Mouse (Mus musculus): Measurements from ENCODE around the gene Sorcs1. TPM values are rescaled to one million over a fixed set of nuclear protein-coding genes. Genes with fewer than 3 reads are reported as not detected.

Gene Sorcs1
- polyA plus RNA-seq, 1 experiment from 2014 or later, result 3.2 TPM

DNA sequence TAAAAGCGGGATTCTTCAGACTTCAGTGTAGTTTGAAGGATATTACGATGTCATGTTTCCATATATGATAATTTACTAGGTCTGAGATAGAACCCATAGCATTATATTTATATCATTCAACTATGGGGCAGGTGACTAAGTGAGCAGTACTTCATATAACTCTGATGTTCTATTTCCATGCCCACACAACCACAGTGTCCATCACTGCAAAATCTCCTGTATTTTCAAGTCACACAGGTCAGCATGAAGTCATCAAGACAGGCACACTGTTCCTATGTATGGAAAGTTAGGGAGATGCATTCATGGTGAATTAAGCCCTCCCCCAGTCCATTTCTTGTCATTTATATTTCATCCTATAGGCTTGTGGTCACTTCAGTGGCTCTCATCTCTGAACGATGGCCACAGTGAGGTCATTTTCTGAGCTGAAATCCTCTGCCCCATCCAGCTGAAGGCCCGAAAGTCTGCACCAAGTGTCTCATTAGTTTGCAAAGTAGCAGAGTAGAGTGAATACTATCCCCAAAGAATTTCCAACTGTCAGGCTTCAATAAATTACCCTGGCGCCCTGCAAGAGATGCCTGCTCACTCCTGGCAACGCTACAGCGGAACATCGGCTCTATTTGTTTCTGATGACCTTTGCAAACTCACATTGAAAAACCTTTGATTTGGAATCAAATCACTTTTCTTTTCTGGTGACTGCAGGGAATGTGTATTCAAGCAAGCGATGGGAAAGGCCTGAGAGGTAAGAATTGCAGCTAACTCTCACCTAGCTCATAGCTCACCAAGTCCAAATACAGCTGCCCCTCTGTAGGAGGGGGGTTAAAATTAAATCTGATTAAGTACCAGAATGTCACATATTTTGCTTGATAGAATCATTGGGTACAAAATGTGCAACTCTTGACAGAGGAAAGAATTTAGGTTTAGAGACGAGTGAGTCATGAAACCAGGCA, 492.4 kb downstream of the Sorcs1 start:
- Histone ChIP-seq H3K9ac (no peak overlapping the region), H3K4me1 (no peaks in the 10 kb centered on the region), H3K27ac (no peak overlapping the region), H3K4me3 (no peak overlapping the region), H3K36me3 (no peaks in the 10 kb centered on the region), H3K9me3 (no peaks in the 10 kb centered on the region), H3K27me3 (no peaks in the 10 kb centered on the region; the same call in 1 of the 2 replicates), H3K4me2 (replicated peaks) (no peak overlapping the region)
- ATAC-seq (ENCODE audit: insufficient number of reproducible peaks, insufficient read depth, low FRiP score, low TSS enrichment), result no peak
- WGBS, result 79% methylated on average over 10 of the region's 10 CpGs

DNA sequence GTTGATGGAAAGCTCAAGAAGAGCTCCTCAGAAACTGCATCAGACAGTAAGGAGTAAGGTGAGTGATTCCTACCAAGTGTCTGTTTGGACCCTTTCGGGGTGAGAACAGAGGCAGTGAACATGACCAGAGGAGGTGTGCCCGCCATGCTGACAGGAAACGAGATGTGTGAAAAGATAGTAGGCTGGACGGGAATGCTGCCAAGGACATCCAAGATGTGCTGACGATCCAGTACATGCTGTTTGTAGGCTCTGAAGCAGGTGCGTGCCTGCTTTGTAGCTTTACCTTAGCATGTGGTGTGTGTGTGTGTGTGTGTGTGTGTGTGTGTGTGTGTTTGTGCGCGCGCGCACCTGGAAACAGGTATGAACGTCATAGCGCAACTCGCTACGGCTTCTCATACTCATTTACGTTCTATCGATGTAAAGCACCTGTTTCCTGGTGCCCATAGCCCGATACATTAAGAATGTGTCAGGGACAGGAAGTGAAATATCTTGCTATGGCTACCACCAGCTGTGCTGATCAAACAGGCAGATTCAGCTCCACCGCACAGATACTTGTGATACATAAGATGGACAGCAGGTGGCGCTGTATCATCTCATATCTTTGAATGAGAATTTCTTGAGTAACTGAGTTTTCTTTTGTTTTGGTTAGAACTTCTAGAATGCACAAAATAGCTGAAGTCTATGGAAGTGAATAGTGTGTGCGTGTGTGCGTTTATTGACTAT, 493.4 kb downstream of the Sorcs1 start:
- no peaks in the 10 kb centered on the region; the same call in 1 of the 2 replicates for H3K27me3 ChIP-seq
- H3K9me3 ChIP-seq, result no peaks in the 10 kb centered on the region
- no peaks in the 10 kb centered on the region for H3K36me3 ChIP-seq
- 59% methylated on average over 21 of the region's 21 CpGs for WGBS
- H3K9ac ChIP-seq, result no peak overlapping the region
- no peaks in the 10 kb centered on the region for H3K4me1 ChIP-seq
- no peak overlapping the region for H3K4me2 ChIP-seq (replicated peaks)
- ATAC-seq (ENCODE audit: insufficient number of reproducible peaks, insufficient read depth, low FRiP score, low TSS enrichment), result no peak
- no peak overlapping the region for H3K4me3 ChIP-seq
- H3K27ac ChIP-seq, result no peak overlapping the region

DNA sequence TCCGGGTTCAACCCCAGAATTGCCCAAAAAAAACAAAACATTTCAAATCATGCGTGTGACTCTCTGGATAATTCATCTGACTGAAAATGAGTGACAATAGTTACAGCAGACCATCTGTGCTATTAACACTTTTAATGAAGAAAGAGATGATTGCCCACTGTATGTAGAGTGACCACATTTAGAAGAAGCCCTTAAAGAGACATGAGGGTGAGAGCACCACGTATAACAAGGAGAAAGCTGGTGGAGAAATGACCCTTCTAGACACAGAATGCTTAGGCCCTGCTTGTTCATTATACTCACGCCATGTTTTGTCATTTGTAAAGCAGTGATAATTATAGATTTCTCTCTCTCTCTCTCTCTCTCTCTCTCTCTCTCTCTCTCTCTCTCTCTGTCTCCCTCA, 499.6 kb downstream of the Sorcs1 start:
- H3K9ac ChIP-seq, result no peak overlapping the region
- H3K4me3 ChIP-seq, result no peak overlapping the region
- WGBS, result 76% methylated on average over 4 of the region's 4 CpGs
- H3K27ac ChIP-seq, result no peak overlapping the region
- no peaks in the 10 kb centered on the region for H3K36me3 ChIP-seq
- H3K4me1 ChIP-seq, result no peaks in the 10 kb centered on the region
- no peak for ATAC-seq (ENCODE audit: insufficient number of reproducible peaks, insufficient read depth, low FRiP score, low TSS enrichment)
- no peaks in the 10 kb centered on the region; the same call in 1 of the 2 replicates for H3K27me3 ChIP-seq
- H3K9me3 ChIP-seq, result no peaks in the 10 kb centered on the region
- H3K4me2 ChIP-seq (replicated peaks), result no peak overlapping the region

DNA sequence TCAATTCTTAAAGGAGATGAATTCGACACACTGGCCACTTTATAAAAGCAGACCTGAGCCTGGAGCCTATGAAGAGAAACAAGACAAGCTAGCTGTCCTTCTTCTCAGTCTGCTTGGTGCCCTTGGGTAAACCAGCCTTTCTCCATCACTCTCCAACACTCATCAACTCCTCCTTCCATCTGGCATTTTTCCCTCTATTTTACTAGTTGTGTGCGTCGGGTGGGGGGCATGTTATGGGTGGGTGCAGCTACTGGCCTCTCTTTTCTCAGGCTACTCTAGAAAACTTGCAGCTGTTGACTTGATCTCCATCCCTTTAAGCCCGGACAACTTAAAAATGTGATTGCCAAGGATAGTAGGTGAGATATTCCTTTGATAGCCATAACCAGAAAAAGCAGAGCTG, 500.3 kb downstream of the Sorcs1 start:
- WGBS, result 90% methylated on average over 4 of the region's 4 CpGs
- H3K36me3 ChIP-seq, result no peaks in the 10 kb centered on the region
- ATAC-seq (ENCODE audit: insufficient number of reproducible peaks, insufficient read depth, low FRiP score, low TSS enrichment), result no peak
- no peaks in the 10 kb centered on the region for H3K9me3 ChIP-seq
- H3K27me3 ChIP-seq, result no peaks in the 10 kb centered on the region
- no peaks in the 10 kb centered on the region for H3K4me1 ChIP-seq
- no peak overlapping the region for H3K9ac ChIP-seq
- H3K4me3 ChIP-seq, result no peak overlapping the region
- no peak overlapping the region for H3K27ac ChIP-seq
- no peak overlapping the region for H3K4me2 ChIP-seq (replicated peaks)

DNA sequence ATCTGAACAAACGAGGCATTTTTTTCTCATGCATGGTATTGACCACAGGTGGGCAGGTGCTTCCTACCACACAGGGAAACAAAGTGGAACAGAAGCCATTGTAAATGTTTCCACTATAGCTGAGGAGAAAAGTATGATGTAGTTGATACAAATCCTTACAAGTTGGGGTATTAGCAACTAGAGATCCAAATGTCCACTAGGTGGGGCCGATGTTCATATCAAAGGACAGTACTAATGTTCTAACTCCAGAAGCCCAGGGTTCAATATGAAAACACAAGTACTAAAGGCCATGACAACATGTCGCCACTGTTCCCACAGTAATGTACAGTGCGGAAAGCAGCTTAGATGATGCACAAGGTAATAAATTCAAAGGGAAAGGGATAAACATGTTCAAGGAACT, 506.6 kb downstream of the Sorcs1 start:
- Histone ChIP-seq H3K9ac (no peak overlapping the region), H3K9me3 (no peaks in the 10 kb centered on the region), H3K4me3 (no peak overlapping the region), H3K4me1 (no peaks in the 10 kb centered on the region), H3K27me3 (no peaks in the 10 kb centered on the region), H3K27ac (no peak overlapping the region), H3K36me3 (no peaks in the 10 kb centered on the region), H3K4me2 (replicated peaks) (no peak overlapping the region)
- WGBS, result 64% methylated on average over 4 of the region's 4 CpGs
- no peak for ATAC-seq (ENCODE audit: insufficient number of reproducible peaks, insufficient read depth, low FRiP score, low TSS enrichment)

DNA sequence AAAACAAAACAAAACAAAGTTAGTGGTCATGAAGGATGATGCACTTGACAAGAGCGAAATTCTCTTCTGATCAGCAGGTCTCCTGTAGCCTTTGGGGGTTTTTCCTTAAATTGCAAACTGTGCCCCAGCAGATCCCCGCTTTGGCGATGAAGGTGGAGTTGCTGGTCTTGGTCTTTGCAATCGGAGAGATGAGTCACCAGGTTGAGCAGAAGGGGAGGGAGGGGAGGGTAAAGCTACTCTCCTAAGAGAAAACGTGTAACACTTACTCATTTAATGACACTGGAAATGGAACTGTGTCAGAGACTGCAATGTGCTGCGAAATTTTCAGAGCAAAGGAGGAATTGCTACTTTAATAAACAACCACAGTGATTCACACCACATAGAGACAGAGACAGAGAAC, 527.3 kb downstream of the Sorcs1 start:
- H3K4me2 ChIP-seq (replicated peaks), result no peak overlapping the region
- no peak overlapping the region for H3K27ac ChIP-seq
- no peaks in the 10 kb centered on the region for H3K9me3 ChIP-seq
- H3K4me3 ChIP-seq, result no peak overlapping the region
- no peaks in the 10 kb centered on the region for H3K36me3 ChIP-seq
- H3K4me1 ChIP-seq, result no peaks in the 10 kb centered on the region
- H3K9ac ChIP-seq, result no peak overlapping the region
- 70% methylated on average over 6 of the region's 6 CpGs for WGBS
- no peaks in the 10 kb centered on the region for H3K27me3 ChIP-seq
- no peak for ATAC-seq (ENCODE audit: insufficient number of reproducible peaks, insufficient read depth, low FRiP score, low TSS enrichment)

DNA sequence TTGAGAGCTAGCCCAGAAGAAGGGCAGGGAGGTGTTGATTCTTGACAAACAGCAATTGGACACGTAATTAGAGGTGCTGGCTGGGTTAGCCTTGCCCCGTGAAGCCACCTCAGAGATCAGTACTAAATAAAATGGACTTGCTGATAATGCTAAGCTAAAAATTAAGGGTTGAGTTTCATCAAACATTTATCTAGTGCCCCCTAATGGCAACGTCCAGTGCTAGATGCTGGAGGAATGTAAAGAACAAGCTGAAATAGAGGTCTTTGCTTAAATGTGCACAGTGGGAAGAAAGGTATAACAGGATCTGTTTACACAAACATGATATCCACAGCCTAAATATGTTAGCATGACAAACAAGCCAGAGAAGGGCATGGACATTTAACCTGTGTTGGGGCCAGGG, 532.5 kb downstream of the Sorcs1 start:
- Histone ChIP-seq H3K27me3 (no peaks in the 10 kb centered on the region), H3K4me1 (no peaks in the 10 kb centered on the region), H3K4me2 (replicated peaks) (no peak overlapping the region), H3K27ac (no peak overlapping the region), H3K9ac (no peak overlapping the region), H3K36me3 (no peaks in the 10 kb centered on the region), H3K9me3 (no peaks in the 10 kb centered on the region), H3K4me3 (no peak overlapping the region)
- WGBS, result 21% methylated on average over 3 of the region's 3 CpGs
- ATAC-seq (ENCODE audit: insufficient number of reproducible peaks, insufficient read depth, low FRiP score, low TSS enrichment), result no peak

DNA sequence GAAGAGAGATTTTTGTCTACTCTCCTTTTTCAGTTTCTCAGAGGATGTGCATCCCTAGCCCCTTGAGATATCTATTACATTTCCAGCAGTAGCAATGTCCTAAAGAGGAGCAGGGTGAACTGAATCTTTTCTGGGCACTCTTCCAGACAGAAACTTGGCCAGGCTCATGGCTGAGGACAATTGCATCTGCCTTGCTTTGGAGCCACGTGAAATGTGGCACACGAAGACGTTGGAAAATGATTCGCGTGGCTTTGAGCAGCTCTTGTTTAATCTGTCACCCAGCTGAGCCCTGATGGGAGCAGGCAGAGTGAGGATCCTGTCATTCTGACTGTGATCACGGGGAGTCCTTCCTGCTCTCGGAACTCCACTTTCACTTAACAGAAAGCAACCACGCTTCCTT, 536.6 kb downstream of the Sorcs1 start:
- H3K4me3 ChIP-seq, result no peak overlapping the region
- WGBS, result 78% methylated on average over 8 of the region's 8 CpGs
- no peaks in the 10 kb centered on the region for H3K36me3 ChIP-seq

DNA sequence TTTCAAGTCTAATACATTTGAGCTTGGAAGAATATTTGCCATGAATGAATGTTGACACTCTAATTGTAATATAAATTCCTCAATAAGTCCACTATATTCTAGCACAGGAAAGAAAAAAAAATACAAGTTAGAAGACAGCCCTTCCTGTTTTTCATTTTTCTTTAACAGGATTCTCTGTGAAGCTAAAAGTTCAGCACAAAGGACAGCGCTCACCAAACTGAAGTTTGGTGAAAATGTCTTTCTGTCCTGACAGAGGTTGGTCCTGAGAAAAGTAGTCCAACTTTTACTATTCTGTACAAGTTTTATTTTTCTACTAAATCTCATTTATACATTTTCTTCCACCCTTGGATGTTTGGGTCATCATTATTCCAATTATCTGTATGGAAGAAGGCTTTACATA, 543.8 kb downstream of the Sorcs1 start:
- WGBS, result 82% methylated on average over 1 of the region's 1 CpGs

More for the DNA sequence above, 536.6 kb downstream of the Sorcs1 start:
- Histone ChIP-seq H3K4me1 (no peaks in the 10 kb centered on the region), H3K4me2 (replicated peaks) (no peak overlapping the region), H3K27me3 (no peaks in the 10 kb centered on the region), H3K9ac (no peak overlapping the region), H3K9me3 (no peaks in the 10 kb centered on the region), H3K27ac (no peak overlapping the region)
- ATAC-seq (ENCODE audit: insufficient number of reproducible peaks, insufficient read depth, low FRiP score, low TSS enrichment), result no peak

DNA sequence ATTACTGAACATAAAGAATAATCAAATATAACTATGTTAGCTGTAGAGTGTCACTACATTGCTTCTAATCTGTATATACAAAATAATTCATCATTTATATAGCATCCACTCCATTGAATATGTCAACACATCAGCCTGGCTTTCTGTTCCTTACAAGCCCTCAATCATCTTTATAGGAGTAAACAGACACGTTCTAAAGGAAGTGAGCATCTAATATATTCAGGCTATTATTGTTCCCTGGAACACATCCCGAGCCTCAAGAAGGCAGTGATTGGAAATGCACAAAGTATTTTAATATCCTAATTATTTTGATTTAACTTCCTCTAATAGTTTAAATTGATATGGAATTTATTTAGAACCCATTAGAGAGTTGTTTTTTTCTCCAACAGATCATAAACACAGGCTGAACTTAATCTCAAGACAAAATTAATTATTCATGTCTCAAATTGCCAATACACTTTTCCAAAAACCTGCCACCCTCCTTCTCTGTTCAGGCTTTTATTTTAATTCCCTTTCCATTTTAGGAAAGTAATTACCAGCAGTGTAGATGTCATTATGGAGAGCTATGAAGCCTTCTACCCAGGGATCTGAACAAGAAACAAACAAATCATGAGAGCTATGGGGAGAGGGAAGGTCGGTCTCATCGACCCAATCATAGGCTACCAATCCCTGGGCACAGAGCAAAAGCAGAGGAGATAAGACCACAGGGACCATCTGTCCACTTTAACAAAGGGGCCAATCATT, 572.4 kb downstream of the Sorcs1 start:
- Histone ChIP-seq H3K9me3 (no peaks in the 10 kb centered on the region), H3K36me3 (no peaks in the 10 kb centered on the region), H3K27ac (no peak overlapping the region), H3K9ac (no peak overlapping the region), H3K4me2 (replicated peaks) (no peak overlapping the region), H3K27me3 (no peaks in the 10 kb centered on the region), H3K4me1 (no peaks in the 10 kb centered on the region), H3K4me3 (no peak overlapping the region)
- WGBS, result 78% methylated on average over 4 of the region's 4 CpGs
- ATAC-seq (ENCODE audit: insufficient number of reproducible peaks, insufficient read depth, low FRiP score, low TSS enrichment), result no peak

More for the DNA sequence above, 543.8 kb downstream of the Sorcs1 start:
- no peaks in the 10 kb centered on the region for H3K4me1 ChIP-seq
- no peak overlapping the region for H3K27ac ChIP-seq
- H3K9ac ChIP-seq, result no peak overlapping the region
- H3K9me3 ChIP-seq, result no peaks in the 10 kb centered on the region
- ATAC-seq (ENCODE audit: insufficient number of reproducible peaks, insufficient read depth, low FRiP score, low TSS enrichment), result no peak
- H3K27me3 ChIP-seq, result no peaks in the 10 kb centered on the region
- no peak overlapping the region for H3K4me3 ChIP-seq
- H3K4me2 ChIP-seq (replicated peaks), result no peak overlapping the region
- no peaks in the 10 kb centered on the region for H3K36me3 ChIP-seq
